Mouse (Mus musculus) bone marrow macrophage, adult 2 months (primary cell): ENCODE measurements around the gene 1600002K03Rik.

Experiments used
- CTCF ChIP-seq: IDR thresholded peaks from 2 replicates; pipeline ENCODE4 v1.5.1; 2012; ENCODE audit warnings: low read depth, mild to moderate bottlenecking, low read length, moderate library complexity
- POLR2A ChIP-seq: IDR thresholded peaks from 2 replicates; pipeline ENCODE4 v1.6.1; 2012; ENCODE audit warnings: mild to moderate bottlenecking, low read depth, low read length, borderline replicate concordance

GRCm38 (mm10) chr10:80169070-80169469, 3.7 kb upstream of the 1600002K03Rik start:
- TF ChIP-seq CTCF (no peak), POLR2A (no peak)
